Mouse (Mus musculus) left cerebral cortex, adult 2 months (tissue): ENCODE measurements at regions not wholly inside any gene's neighbourhood (a gene's known extent, or its start where the extent isn't known, plus 50 kb on each side); places are given as distances from the start of the nearest gene placed in this dataset.

Source experiments
- DNase-seq, 2 experiments: peaks; one replicate each; pipeline ENCODE4 v3.0.0; 2021 to 2022; ENCODE audit warnings: low spot score in 2 of 2, mixed read lengths in 1 of 2; ENCODE audit errors: extremely low spot score in 1 of 2
- H3K27ac ChIP-seq: fragments of 200-600 bp; 2 replicates; pipeline ENCODE4 v1.8.1; 2022
- H3K4me3 ChIP-seq: fragments of 200-600 bp; 2 replicates; pipeline ENCODE4 v1.8.1; 2022
- CTCF ChIP-seq: fragments of 200-600 bp; IDR thresholded peaks from 2 replicates; pipeline ENCODE4 v1.8.1; 2022; ENCODE audit warnings: antibody characterized with exemption, mild to moderate bottlenecking, moderate library complexity
- intact Hi-C: fragments of 180-260 bp; cut with DNase I; formaldehyde crosslinking; loops from one replicate; pipeline ENCODE4 v1.15.1; 2025

GRCm38 (mm10) chr14:72884561-72884960, 164.4 kb downstream of the Cysltr2 start:
- Histone ChIP-seq H3K27ac (no peak overlapping the region), H3K4me3 (no peak overlapping the region)
- intact Hi-C loops: no loop called here
- TF ChIP-seq CTCF: no peak
- no peak for DNase-seq

DNA sequence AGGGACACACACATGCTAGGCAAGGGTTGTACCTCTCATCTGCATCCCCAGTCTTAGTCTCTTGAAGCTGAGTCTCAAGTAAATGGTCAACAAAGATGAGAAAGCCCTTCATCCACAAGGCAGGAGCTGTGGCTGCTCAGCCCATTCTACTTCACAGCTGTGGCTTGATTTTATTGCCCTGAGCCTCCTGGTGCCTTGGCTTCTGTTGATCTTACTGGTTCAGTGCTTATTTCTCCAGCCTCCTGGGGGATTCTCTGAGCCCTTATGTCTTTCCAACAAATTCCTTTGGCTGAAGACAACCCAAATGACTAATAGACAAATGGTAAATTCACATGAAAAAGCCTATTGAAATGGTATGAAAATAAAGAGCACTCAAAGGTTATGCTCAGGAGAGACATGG, 167.3 kb upstream of the Fndc3a start:
- no peak for DNase-seq
- intact Hi-C loops: no loop called here
- Histone ChIP-seq H3K4me3 (no peak overlapping the region), H3K27ac (no peak overlapping the region)
- TF ChIP-seq CTCF: no peak

GRCm38 (mm10) chr14:72873494-72873893, 163.7 kb upstream of the Fndc3a start:
- no peak overlapping the region for H3K4me3 ChIP-seq
- TF ChIP-seq CTCF: no peak
- H3K27ac ChIP-seq: no peak overlapping the region
- intact Hi-C loops: no loop called here
- DNase-seq: no peak

DNA sequence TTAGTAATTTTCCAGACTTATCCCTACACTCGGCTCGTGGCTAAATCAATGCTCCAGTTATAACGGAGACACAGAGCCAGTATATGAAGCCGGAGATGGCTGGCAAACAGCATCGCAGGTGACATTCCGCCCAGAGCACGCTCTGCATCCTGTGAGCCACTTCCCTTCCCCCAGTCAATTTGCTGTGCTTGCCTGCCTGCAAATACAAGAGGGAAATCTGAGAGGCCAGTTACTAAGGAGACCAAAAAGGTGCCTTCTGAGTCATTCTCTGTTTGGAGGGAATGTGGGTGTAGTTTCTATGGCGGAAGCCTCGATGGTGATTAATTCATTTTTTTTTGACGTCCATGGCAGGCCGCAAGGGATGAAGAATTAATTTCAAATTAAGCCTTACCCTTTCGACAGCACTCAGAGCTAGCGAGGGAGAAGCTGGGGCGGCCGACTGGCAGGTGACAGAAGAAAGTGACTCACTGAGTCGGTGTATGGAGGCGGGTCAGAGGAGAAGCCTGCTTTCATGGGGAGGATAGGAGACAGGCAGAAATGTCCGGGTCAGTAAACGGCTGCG, 159.5 kb upstream of the Fndc3a start:
- DNase-seq: peak; percentile 59 to 62
- intact Hi-C loops: loop anchor here (5.0 kb wide), 1 partner anchor 52 kb away; no protein-coding TSS in a partner anchor
- Histone ChIP-seq H3K27ac (peak overlapping the region; percentile 24), H3K4me3 (no peak overlapping the region)
- TF ChIP-seq CTCF: no peak

GRCm38 (mm10) chr14:72866896-72867295, 157.1 kb upstream of the Fndc3a start:
- intact Hi-C loops: loop anchor here (5.0 kb wide), 1 partner anchor 50 kb away; no protein-coding TSS in a partner anchor
- no peak for TF ChIP-seq CTCF
- no peak overlapping the region for H3K4me3 ChIP-seq
- H3K27ac ChIP-seq: no peak overlapping the region
- no peak for DNase-seq

- Histone ChIP-seq H3K4me3 (no peak overlapping the region), H3K27ac (no peak overlapping the region)
- no peak for TF ChIP-seq CTCF
- no peak for DNase-seq
- intact Hi-C loops: loop anchor here (5.0 kb wide), 1 partner anchor 48 kb away; no protein-coding TSS in a partner anchor
Measured at GRCm38 (mm10) chr14:72865531-72865930, 155.7 kb upstream of the Fndc3a start.

DNA sequence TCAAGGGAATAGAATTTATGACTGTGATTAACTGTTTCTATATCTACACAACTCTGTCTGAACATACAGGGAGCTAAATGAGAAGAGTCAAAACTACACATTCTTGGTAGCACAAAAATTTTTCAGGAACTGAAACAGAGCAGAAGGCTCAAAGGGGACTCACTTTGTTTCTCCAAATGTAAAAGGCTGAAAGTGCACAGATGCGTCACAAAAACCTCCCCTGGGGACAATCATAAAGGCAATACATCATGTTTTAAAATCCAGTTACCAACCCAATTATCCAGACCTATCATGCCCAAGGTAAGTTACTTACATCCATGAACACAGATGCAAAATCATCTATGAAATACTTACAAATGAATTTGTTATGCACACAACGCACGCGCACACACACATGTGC, 155.0 kb upstream of the Fndc3a start:
- no peak overlapping the region for H3K4me3 ChIP-seq
- no peak for TF ChIP-seq CTCF
- intact Hi-C loops: loop anchor here (5.0 kb wide), 1 partner anchor 47 kb away; no protein-coding TSS in a partner anchor
- no peak overlapping the region for H3K27ac ChIP-seq
- DNase-seq: no peak

DNA sequence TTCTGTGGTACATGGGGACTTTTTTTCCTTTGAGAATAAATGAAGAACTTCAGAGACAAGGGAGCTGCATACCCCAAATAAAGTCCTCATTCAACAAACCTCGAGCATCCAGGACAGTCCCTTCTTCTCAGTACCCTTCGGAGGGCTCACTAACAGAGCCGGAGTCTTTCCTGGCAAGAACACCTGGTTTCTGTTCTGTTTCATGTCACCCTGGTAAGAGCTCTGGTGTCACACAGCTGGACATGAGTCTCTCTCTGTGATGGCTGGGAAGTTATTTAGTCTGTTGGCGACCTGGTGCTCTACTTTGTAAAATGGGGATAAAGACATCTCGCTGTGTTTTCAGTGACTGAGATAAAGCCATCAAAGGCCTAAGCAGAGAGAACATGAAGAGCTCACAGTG, 154.3 kb upstream of the Fndc3a start:
- no peak for DNase-seq
- no peak for TF ChIP-seq CTCF
- Histone ChIP-seq H3K4me3 (no peak overlapping the region), H3K27ac (no peak overlapping the region)
- intact Hi-C loops: no loop called here

- H3K4me3 ChIP-seq: no peak overlapping the region
- no peak overlapping the region for H3K27ac ChIP-seq
- no peak for DNase-seq
- TF ChIP-seq CTCF: no peak
- intact Hi-C loops: no loop called here
Measured at GRCm38 (mm10) chr14:72862806-72863526, 153.2 kb upstream of the Fndc3a start.

GRCm38 (mm10) chr14:72854226-72854625, 144.4 kb upstream of the Fndc3a start:
- Histone ChIP-seq H3K4me3 (no peak overlapping the region), H3K27ac (no peak overlapping the region)
- no peak for DNase-seq
- intact Hi-C loops: no loop called here
- no peak for TF ChIP-seq CTCF

DNA sequence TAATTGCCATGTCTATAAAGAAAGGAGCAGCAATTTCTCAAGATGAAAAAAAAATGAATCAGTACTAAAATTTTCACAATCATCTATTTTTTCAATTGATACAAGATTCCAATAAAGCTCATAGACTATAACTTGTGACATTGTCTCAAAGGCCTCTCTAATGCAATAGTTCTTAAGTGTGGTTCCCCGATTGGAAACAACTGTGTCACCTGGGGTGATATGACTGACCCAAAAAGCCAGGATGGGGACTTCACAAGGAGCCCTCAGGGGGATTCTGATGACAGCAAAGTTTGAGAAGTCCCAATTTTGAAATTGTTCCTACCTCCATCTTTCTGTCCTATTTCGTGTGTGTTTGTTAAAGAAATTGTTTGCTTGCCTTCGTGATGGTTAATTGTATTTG, 143.3 kb upstream of the Fndc3a start:
- Histone ChIP-seq H3K27ac (no peak overlapping the region), H3K4me3 (no peak overlapping the region)
- no peak for DNase-seq
- TF ChIP-seq CTCF: no peak
- intact Hi-C loops: no loop called here

GRCm38 (mm10) chr14:72850884-72851283, 141.1 kb upstream of the Fndc3a start:
- intact Hi-C loops: no loop called here
- H3K27ac ChIP-seq: no peak overlapping the region
- no peak overlapping the region for H3K4me3 ChIP-seq
- no peak for DNase-seq
- TF ChIP-seq CTCF: no peak
